Mouse (Mus musculus): ENCODE data around the gene Sbk2.

- TF ChIP-seq GATA1 (IDR thresholded peaks at IDR 0.05; ENCODE audit: low read length) = no peak
- TF ChIP-seq TAL1 (IDR thresholded peaks at IDR 0.05; ENCODE audit: low read length) = no peak
Observed at GRCm38 (mm10) chr7:4995268-4996002, 31.2 kb upstream of the Sbk2 start.

All from erythroblast, embryonic 14.5 days (primary cell).